Comparison of ENCODE assay signal across 8 mouse cellular contexts in genomic region chr5:66618597-66618996, GRCm38 (mm10). TPM values are rescaled to one million over a fixed set of nuclear protein-coding genes. Genes with fewer than 3 reads are reported as not detected.
DNase-seq lines count a peak whose midpoint lies in the region; ATAC-seq and TF ChIP-seq lines count a peak whose summit lies in the region.

Gene Apbb2, minus strand, starts transcription at chr5:66618784.

- TF ChIP-seq CTCF in small intestine, adult 2 months (IDR thresholded peaks at IDR 0.05; ENCODE audit: extremely low read depth, insufficient read length, insufficient replicate concordance, low read depth, low read length), result peak; percentile 68

- H3K9me3 ChIP-seq in midbrain, embryonic 11.5 days (ENCODE audit: control insufficient read depth, low read length), result no peaks in the 10 kb centered on the region

- peak within 1 kb of the TSS; percentile 79 for H3K4me2 ChIP-seq in midbrain, embryonic 11.5 days

- ATAC-seq in midbrain, embryonic 11.5 days (ENCODE audit: low FRiP score), result peak; percentile 95

- intact Hi-C loops in left cerebral cortex, postnatal 4 days (cut with DNase I), result loop anchor here (2.0 to 10.0 kb wide), 3 partner anchors 194 to 364 kb away; partner anchors contain the start of gene Nsun7

- no peaks in the 10 kb centered on the region for H3K27me3 ChIP-seq in midbrain, embryonic 11.5 days (ENCODE audit: control insufficient read depth, insufficient read depth, low read length)
- no peaks in the 10 kb centered on the region for H3K27me3 ChIP-seq in small intestine, adult 2 months (ENCODE audit: control insufficient read depth, insufficient read depth, low read length)

- H3K36me3 ChIP-seq in midbrain, embryonic 11.5 days (ENCODE audit: control insufficient read depth, insufficient read depth, low read length), result no peaks in the 10 kb centered on the region
- H3K36me3 ChIP-seq in small intestine, adult 2 months (ENCODE audit: control insufficient read depth, insufficient read depth, low read length), result no peaks in the 10 kb centered on the region

- H3K9ac ChIP-seq in midbrain, embryonic 11.5 days (ENCODE audit: low read length), result peak within 1 kb of the TSS; percentile 92

- DNase-seq in adrenal gland, adult 8-10 months, result peak; percentile 95
- peak; percentile 95 for DNase-seq in embryo, embryonic 9.5 days (ENCODE audit: extremely low spot score)
- DNase-seq in heart, adult 11 months, result peak; percentile 100
- DNase-seq in kidney, adult 11 months, result peak; percentile 96
- DNase-seq in left cerebral cortex, postnatal 4 days, result peak; percentile 96
- peak; percentile 98 for DNase-seq in midbrain, embryonic 11.5 days (ENCODE audit: low spot score, missing footprints)
- DNase-seq in c-Kit-positive CD71-positive TER-119-positive erythroid progenitor cells, embryonic 14.5 days (ENCODE audit: low spot score), result no peak

- peaks cover 11% of the 10 kb centered on the region for H3K4me1 ChIP-seq in midbrain, embryonic 11.5 days (ENCODE audit: control insufficient read depth, insufficient read depth, low read length)
- H3K4me1 ChIP-seq in small intestine, adult 2 months (ENCODE audit: control insufficient read depth, insufficient read depth, insufficient read length, low read length), result peaks cover 18% of the 10 kb centered on the region; the same call in 1 of the 2 replicates

- peak within 1 kb of the TSS; percentile 96 for H3K27ac ChIP-seq in midbrain, embryonic 11.5 days (ENCODE audit: low read depth, low read length)
- peak within 1 kb of the TSS; percentile 92 for H3K27ac ChIP-seq in small intestine, adult 2 months (ENCODE audit: insufficient read depth, low read depth, low read length)

- peak within 1 kb of the TSS; percentile 84 for H3K4me3 ChIP-seq in midbrain, embryonic 11.5 days (ENCODE audit: low read depth, low read length)
- H3K4me3 ChIP-seq in small intestine, adult 2 months (ENCODE audit: low read depth, low read length), result peak within 1 kb of the TSS; percentile 89

- peak; percentile 56; the same call in 1 of the 2 replicates for TF ChIP-seq POLR2A in small intestine, adult 2 months (IDR thresholded peaks at IDR 0.05; ENCODE audit: low read depth, low read length)

- WGBS in midbrain, embryonic 11.5 days, result under 1% methylated on average over 34 of the region's 39 CpGs
- under 1% methylated on average over 38 of the region's 39 CpGs for WGBS in small intestine, adult 2 months

RNA-seq across cellular contexts. Expression of gene Apbb2, which starts in this region (rescaled TPM):
- total RNA-seq in adrenal gland, adult 8-10 months (2022), result 10 to 100 TPM; 61.2 to 89.9 (median 81.5) TPM
- total RNA-seq in left cerebral cortex, postnatal 4 days (2021), result 100 to 1,000 TPM in 1 of 2 experiments, 10 to 100 TPM in 1; 96.4 to 104 TPM
- 33.1 and 34.0 TPM in 2 replicates for polyA plus RNA-seq in midbrain, embryonic 11.5 days (2014; fragmentation: Nextera tagmentation; extraction: Ambion mirVana)
- 2.3 and 8.3 TPM in 2 replicates for polyA plus RNA-seq in small intestine, adult 2 months (2012; rRNA removed)
